Mouse (Mus musculus): ENCODE results near the gene Gm3127.
"Not testable (repeated sequence)": the region's sequence is repeated elsewhere in the genome, so short reads cannot be mapped to it uniquely, and the experiment has no call there.

Gene Gm3127

DNA sequence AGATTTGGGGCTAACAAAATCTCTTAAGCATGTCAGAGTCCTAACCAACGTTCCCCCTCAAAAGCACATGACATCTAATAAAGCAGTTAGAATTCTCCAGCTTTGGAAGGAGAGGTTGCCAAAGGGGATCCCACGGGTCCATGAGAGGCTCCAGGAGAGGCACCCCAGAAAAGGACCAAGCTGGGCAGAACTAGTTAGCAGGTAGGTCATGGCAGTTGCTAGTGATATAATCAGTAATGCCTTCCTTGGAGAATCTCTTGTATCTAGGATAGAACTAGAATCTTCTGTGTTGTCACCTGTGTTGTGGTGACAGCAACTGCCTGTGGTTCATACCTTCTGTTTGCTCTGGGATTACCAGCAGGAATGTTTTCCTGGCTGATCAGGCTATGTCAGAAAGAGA, at the start of gene Gm3127:
Gm3127 (plus strand) TSS at position 301 of the 400 bp plus-strand sequence.
- DNase-seq (ENCODE audit: low read depth, low spot score): not testable (repeated sequence)

GRCm38 (mm10) chr14:4141646-4142045, 23.2 kb upstream of the Gm3127 start:
- not testable (repeated sequence) for DNase-seq (ENCODE audit: low read depth, low spot score)

- DNase-seq (ENCODE audit: low read depth, low spot score): not testable (repeated sequence)
Measured at GRCm38 (mm10) chr14:4182030-4182429, 17.2 kb downstream of the Gm3127 start.

DNA sequence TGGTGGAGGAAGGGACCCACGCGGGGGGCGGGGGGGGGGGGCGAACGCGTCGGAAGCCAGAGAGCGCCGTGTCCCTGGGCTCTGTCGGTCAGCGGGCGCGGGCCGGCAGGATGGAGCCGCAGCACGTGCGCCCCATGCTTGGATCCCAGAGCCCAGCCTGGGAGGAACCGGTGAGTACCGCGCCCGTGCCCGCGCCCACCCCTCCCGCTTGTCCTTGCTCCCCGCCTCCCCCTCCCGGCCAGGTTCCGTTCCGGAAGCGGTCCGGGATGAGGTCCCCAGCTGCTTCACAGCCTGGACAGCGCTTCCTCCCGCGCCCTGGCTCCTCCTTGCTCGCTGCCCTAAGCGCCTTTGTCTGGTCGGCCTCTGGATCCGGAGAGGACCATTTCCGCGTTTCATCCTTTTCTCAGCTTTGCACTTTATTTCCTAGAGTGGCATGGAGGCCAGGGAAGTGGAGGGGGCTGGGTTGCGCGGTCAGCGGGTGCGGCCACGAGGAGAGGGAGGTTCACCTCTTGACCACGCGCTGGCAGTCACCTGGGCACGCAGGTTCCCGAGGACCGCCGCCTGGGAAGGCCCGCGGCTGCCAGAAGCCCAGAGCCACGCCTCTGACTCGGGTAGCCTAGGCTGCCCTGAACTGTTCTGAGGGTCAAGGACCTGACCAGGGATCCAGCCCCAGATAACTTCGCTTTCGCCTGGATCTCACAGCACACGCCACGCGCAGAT, 17.8 kb downstream of the Gm3127 start, which contains the start of gene Gm2974:
Gm2974 (plus strand) TSS at position 86 of the 720 bp plus-strand sequence.
- not testable (repeated sequence) for DNase-seq (ENCODE audit: low read depth, low spot score)

- DNase-seq (ENCODE audit: low read depth, low spot score): not testable (repeated sequence)
Measured at GRCm38 (mm10) chr14:4183375-4183774, 18.5 kb downstream of the Gm3127 start.

Measured in c-Kit-negative CD71-positive TER-119-positive erythroid progenitor cells, embryonic 14.5 days (primary cell).